Mouse (Mus musculus): Measurements from ENCODE around the gene Slc48a1. TPM values are rescaled to one million over a fixed set of nuclear protein-coding genes. Genes with fewer than 3 reads are reported as not detected.

Slc48a1 gene
- total RNA-seq, 2 experiments from 2014 or later, result 114 to 139 TPM

GRCm38 (mm10) chr15:97799446-97799845, 21.1 kb downstream of the Slc48a1 start:
- DNase-seq (ENCODE audit: low spot score in 2 of 2), result no peak

- DNase-seq (ENCODE audit: low spot score in 2 of 2), result no peak
These were observed 22.5 kb downstream of the Slc48a1 start for GRCm38 (mm10) chr15:97800853-97801252.

DNA sequence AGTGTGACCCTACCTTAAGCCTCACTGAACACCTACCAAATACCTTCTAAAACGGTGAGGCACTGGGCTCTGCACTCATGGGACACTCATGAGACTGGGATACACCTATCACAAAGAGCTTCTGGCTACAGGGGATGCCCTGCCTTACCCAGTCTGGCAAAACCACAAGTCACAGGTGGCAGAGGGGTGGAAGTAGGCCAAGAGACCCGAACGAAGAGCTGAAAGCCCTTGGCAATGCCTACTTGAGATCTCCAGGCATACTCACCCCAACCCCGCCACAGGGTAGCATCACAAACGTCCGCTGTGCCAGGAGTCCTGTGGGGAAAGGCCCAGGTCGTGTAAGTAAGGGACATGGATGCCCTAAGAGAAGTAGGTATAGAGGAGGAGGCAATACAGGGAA, 23.5 kb downstream of the Slc48a1 start:
- DNase-seq (ENCODE audit: low spot score in 2 of 2), result no peak

GRCm38 (mm10) chr15:97802575-97802974, 24.3 kb downstream of the Slc48a1 start:
- DNase-seq (ENCODE audit: low spot score in 2 of 2), result no peak

GRCm38 (mm10) chr15:97807867-97808266, 29.5 kb downstream of the Slc48a1 start:
- DNase-seq (ENCODE audit: low spot score in 2 of 2), result no peak

DNA sequence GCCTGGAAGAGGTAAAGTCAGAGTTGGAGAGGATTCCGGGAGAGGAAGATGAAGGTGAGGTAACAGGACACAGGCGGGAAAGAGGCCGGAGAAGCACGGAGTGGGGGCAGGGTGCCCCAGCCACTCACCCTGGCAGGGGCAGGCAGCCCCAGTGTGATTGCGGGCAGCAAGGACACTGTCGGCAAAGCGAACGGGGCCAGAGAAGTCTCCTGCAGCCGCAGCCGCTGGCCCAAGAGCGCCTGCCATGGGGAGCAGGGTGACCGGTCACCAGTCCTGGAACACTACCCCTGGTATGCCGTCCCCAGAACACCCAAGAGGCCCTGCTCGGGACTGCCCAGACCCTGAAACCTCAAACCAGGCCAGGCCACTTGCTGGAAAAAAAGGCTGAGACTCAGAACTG, 30.2 kb downstream of the Slc48a1 start:
- DNase-seq (ENCODE audit: low spot score in 2 of 2), result no peak

DNA sequence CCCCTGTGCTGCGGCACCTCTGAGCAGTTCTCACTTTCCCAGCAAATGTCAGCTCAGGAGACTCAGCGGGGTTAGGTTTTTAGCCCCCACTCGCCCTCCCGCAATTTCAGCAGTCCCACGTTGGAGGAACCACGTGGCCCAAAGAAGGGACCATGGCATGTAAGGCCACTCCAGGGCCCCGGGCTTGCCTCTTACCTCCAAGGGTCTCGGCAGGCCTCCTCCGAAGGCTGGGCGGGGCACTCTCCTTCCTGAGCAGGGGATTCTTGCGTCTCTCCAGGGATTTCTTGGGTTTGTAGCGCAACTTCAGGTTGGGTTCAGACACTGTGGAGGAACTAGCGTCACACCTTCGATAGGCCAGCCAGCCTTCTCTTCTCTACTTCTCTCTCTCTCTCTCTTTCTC, 30.9 kb downstream of the Slc48a1 start:
- peak in 1 of 2 experiments; percentile 12 for DNase-seq (ENCODE audit: low spot score in 2 of 2)

DNA sequence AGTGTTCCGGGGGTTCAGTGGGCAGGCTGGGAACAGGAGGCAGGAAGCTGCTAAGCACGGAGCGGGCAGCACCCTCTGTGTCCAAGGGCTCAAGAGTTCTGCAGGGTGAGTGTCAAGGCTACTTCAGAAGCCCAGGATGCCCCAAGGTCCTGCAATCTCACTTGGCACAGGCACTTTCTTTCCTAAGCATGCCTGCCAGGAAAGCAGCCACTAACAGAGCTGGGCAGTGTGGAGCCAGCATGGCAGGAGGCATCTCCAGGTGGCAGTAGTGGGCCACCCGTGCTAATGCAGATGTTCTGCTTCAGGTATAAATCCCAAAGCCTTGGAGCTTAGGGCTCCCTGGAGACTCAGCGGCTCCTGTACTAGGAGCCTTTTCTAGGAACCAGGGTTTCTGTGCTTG, 31.6 kb downstream of the Slc48a1 start:
- peak in 1 of 2 experiments; percentile 51 for DNase-seq (ENCODE audit: low spot score in 2 of 2)

- DNase-seq (ENCODE audit: low spot score in 2 of 2), result no peak
These were observed 32.1 kb downstream of the Slc48a1 start for GRCm38 (mm10) chr15:97810399-97810798.

DNA sequence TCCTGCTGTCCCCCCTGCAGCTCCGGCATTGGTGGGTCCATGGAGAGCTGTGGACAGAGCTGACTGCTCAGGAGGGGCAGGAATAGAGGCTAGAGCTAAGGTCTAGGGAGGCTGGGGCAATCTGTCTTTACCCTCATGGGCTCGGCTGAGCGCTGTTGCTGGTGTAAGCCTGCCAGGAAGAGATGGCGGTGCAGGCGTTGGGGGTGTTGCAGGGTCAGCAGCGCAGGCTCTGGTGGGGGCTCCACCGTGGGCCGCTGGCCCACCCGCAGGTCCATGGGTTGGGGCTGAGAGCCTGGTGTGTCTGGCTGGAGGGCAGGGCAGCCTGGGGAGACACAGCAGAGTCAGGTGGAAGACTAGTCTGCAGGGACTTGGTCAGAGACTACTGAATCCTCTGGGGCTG, 33.0 kb downstream of the Slc48a1 start:
- peak in 1 of 2 experiments; percentile 16 for DNase-seq (ENCODE audit: low spot score in 2 of 2)

DNA sequence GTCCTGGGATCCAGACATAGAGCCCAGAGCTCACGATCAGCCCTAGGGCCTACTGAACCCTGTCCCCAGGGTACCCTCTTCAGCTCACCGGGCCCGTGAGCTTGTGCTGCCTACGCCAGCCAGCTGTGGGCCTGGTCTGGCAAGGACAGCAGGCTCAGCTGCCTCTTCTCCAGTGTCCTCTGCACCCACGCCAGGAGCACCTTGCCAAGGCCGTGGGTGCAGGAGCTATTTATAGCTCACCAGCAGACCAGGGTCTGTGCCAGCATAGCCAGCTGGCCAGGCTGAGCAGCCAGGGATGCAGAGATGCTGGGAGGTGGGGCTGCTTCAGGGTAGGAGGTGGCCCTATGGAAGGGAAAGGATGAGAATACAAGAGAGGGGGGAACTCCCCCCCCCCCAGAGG, 33.8 kb downstream of the Slc48a1 start:
- DNase-seq (ENCODE audit: low spot score in 2 of 2), result peak in 1 of 2 experiments; percentile 56

GRCm38 (mm10) chr15:97812875-97813274, 34.6 kb downstream of the Slc48a1 start:
- DNase-seq (ENCODE audit: low spot score in 2 of 2), result no peak

DNA sequence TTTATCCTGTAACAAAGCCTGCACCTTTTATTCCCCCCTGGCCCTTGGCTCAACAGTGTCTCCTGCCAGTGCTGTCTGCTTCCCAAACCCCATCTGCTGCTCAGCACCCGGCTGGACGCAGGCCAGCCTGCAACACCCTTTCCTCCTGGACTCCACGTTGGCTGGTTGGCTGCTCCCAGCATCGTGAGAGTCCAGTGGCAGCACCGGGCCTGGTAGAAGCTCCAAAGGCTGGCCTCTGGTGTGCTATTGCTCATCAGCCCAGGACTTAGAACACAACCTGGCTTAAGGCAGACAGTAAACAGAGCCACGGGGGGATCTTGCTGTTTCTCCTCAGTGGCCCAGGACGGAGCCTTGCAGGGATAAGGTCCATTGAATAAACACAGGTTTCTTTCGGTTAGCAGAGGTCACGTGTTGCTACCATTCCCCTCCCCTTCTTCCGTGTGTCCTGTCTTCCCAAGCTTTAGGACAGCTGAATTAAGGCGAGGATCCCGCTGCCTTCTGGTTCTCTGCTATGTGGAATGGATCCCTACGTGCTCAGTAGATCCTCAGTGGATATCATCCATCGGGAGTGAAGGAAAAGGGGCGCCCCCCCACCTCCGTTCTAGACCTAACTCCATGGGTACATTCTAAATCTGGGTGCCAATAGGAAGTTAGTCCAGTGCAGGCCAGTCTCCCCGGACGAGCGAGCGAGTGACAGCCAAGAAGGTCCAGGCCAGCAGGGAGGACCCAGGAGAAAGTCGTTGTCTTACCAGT, 35.3 kb downstream of the Slc48a1 start:
- DNase-seq (ENCODE audit: low spot score in 2 of 2), result peak; percentile 37 to 40

DNA sequence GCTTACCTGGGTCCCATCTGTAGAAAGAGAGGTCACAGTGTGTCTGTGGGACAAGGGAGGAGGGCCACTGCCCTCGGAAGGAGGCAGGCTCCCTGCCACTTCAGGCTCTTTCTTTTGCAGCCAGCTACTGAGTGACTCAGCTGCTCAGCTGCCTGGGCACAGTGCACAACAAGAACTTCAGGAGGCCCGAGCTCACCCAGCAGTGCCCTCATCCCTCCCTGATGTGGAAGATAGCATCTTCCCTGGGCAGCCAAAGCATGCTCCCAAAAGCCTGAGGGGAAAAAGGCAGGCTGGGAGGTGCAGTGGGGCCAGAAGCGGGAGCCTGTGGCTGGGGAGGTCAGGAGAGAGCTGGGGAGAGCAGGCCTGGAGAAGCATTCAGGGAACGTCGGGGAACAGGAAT, 36.4 kb downstream of the Slc48a1 start:
- DNase-seq (ENCODE audit: low spot score in 2 of 2), result no peak

GRCm38 (mm10) chr15:97815254-97815653, 36.9 kb downstream of the Slc48a1 start:
- no peak for DNase-seq (ENCODE audit: low spot score in 2 of 2)

- DNase-seq (ENCODE audit: low spot score in 2 of 2), result no peak
These were observed 38.1 kb downstream of the Slc48a1 start for GRCm38 (mm10) chr15:97816199-97816994.

GRCm38 (mm10) chr15:97819937-97820336, 41.6 kb downstream of the Slc48a1 start:
- DNase-seq (ENCODE audit: low spot score in 2 of 2), result no peak

- DNase-seq (ENCODE audit: low spot score in 2 of 2), result peak; percentile 48 to 63
These were observed 43.1 kb downstream of the Slc48a1 start for GRCm38 (mm10) chr15:97821321-97821982.

GRCm38 (mm10) chr15:97821983-97822363, 43.7 kb downstream of the Slc48a1 start:
- no peak for DNase-seq (ENCODE audit: low spot score in 2 of 2)

DNA sequence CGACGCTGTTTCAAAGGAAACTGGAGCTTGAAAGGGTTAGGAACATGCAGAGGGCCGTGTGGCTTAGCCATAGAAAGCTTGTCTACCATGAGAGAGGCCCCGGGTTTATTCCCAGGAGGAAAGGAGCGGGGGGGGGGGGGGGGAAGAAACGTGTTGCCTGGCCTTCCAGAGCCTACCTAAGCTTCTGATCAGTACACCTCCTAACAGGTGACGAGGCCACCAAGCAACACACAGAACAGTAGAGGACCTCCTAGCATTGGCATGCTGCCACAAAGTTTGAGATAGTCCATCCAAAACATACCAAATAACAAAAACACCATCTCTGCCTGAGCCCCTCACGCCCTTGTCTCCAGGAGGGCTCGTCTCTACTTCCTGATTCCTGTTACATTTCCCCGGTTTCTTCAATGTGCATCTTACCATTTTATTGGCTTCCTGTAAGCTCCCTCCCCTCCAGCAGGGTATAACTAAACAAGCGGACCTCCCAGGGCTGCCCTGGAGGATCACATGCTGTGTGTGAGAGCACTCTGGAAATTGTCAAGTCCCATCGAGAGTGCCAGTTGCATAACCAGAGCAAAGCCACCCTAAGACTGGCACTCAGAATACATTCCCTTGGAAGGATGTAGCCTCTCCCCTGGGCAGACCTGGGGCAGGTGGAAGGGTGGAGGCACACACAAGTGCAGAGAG, 44.4 kb downstream of the Slc48a1 start:
- no peak for DNase-seq (ENCODE audit: low spot score in 2 of 2)

DNA sequence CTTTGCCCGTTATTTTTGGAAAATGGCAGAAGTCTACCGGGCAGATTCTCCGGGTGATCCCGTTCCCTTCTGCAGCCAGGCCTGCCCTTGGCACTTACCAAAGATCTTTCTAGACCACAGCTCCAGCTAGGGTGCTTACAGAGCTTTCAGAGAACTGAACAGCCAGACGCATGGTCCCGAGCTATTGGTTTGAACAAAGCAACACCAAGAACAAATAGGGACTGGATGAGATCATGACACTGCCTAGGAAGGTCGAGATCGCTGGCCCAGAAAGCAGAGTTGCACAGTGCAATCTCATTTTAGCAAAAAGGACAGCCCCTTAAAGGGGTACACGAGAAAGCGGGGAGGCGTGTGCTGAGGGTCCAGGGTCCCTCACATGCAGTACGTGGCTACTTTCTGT, 45.2 kb downstream of the Slc48a1 start:
- DNase-seq (ENCODE audit: low spot score in 2 of 2), result no peak
